Comparison of ENCODE assay signal across 31 mouse cellular contexts in the genomic region with DNA sequence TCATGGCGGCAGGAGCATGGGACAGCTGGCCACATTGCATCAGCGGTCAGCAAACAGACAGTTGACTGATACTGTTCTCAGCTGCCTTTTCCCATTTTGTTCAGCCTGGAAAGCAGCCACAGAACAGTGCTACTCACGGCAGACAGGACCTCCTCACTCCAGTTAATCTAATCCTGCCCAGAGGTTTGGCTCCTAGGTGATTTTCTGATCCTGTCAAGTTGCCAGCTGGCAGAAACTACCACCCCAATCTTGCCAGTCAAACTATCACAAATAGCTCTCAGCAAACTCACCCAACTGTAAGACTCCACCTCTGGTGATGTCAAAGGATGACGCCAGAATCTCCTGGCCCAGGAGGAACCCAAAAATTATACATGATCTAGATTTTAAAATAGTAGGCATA.
A peak's percentile ranks its signal among the peaks of the same experiment; 100 is the strongest.
DNase-seq lines count a peak whose midpoint lies in the region; ATAC-seq and TF ChIP-seq lines count a peak whose summit lies in the region.
"Had no signal": no experiment of that assay in that cellular context is flagged by ENCODE, and none has a peak within 500 bp of the region (broad histone marks: within the 10 kb centered on the region; RNA-seq: fewer than 3 reads in every experiment).

No protein-coding gene starts in this region.

- no peak overlapping the region for H3K4me2 ChIP-seq in kidney, embryonic 15.5 days
- H3K4me2 ChIP-seq: embryonic facial prominence, embryonic 13.5 days; forebrain, embryonic 15.5 days; heart, embryonic 15.5 days; hindbrain, embryonic 12.5 days; intestine, embryonic 15.5 days; limb, embryonic 15.5 days; lung, embryonic 14.5 days; midbrain, embryonic 11.5 days had no signal

- TF ChIP-seq POLR2A in kidney, adult 2 months (IDR thresholded peaks at IDR 0.05; ENCODE audit: low read depth, low read length) = no peak
- no peak for TF ChIP-seq POLR2A in MEL (IDR thresholded peaks at IDR 0.05; ENCODE audit: control insufficient read depth in 1 of 2, insufficient read depth in 1 of 2, low read depth in 1 of 2, low read length in 2 of 2, poor library complexity in 1 of 2)

- H3K9me3 ChIP-seq in kidney, embryonic 15.5 days (replicated peaks) = no peaks in the 10 kb centered on the region
- no peaks in the 10 kb centered on the region for H3K9me3 ChIP-seq in MEL (replicated peaks; ENCODE audit: insufficient read depth, low read length)
- no peaks in the 10 kb centered on the region for H3K9me3 ChIP-seq in limb, embryonic 10.5 days (replicated peaks)
- H3K9me3 ChIP-seq: embryonic facial prominence, embryonic 13.5 days; forebrain, embryonic 10.5 days; forebrain, embryonic 15.5 days; heart, embryonic 15.5 days; hindbrain, embryonic 12.5 days; intestine, embryonic 15.5 days; limb, embryonic 15.5 days had no signal

- no peak overlapping the region for H3K4me3 ChIP-seq in kidney, adult 2 months (ENCODE audit: insufficient read depth, low read depth, low read length)
- no peak overlapping the region for H3K4me3 ChIP-seq in kidney, embryonic 15.5 days (replicated peaks)
- no peak overlapping the region for H3K4me3 ChIP-seq in MEL (ENCODE audit: control insufficient read depth in 1 of 2, insufficient read depth in 1 of 2, low read depth in 2 of 2, low read length in 2 of 2)
- no peak overlapping the region for H3K4me3 ChIP-seq in limb, embryonic 10.5 days
- H3K4me3 ChIP-seq: embryonic facial prominence, embryonic 13.5 days; forebrain, embryonic 10.5 days; forebrain, embryonic 15.5 days; heart, adult 2 months; heart, embryonic 15.5 days; hindbrain, embryonic 12.5 days; intestine, embryonic 15.5 days; limb, embryonic 15.5 days had no signal

- TF ChIP-seq RAD21 in MEL (IDR thresholded peaks at IDR 0.05; ENCODE audit: low read depth, low read length) = no peak

- H3K9ac ChIP-seq in kidney, embryonic 15.5 days = no peak overlapping the region
- no peak overlapping the region for H3K9ac ChIP-seq in MEL (ENCODE audit: control insufficient read depth, low read depth, low read length, poor library complexity, severe bottlenecking)
- H3K9ac ChIP-seq: embryonic facial prominence, embryonic 13.5 days; forebrain, embryonic 15.5 days; heart, embryonic 15.5 days; hindbrain, embryonic 12.5 days; intestine, embryonic 15.5 days; limb, embryonic 15.5 days; liver, embryonic 14.5 days; lung, embryonic 14.5 days had no signal

- DNase-seq in heart, postnatal 10 days = peak; percentile 19 to 21
- DNase-seq in heart, adult 9 months (ENCODE audit: low spot score in 2 of 2) = no peak
- peak; percentile 53 for DNase-seq in kidney, adult 2 months
- DNase-seq in MEL (ENCODE audit: low read depth, low spot score) = peak; percentile 23
- no peak for DNase-seq in limb, embryonic 10.5 days (ENCODE audit: low spot score)
- no peak for DNase-seq in gastrocnemius, postnatal 10 days
- DNase-seq: adrenal gland, adult 8-10 months; cerebellum, adult 8-10 months; cerebellum, postnatal 36 days; embryo, embryonic 11 days; gastrocnemius, postnatal 36 days; layer of hippocampus, postnatal 36 days; left cerebral cortex, postnatal 4 days; lung, embryonic 14.5 days; lung, postnatal 14 days; right cerebral cortex, postnatal 25 days; thymus, postnatal 14 days had no signal

- no peak for ATAC-seq in kidney, embryonic 15.5 days (replicated peaks; ENCODE audit: low FRiP score)
- ATAC-seq: CD4-positive, CD25-positive, alpha-beta regulatory T cell, adult 4 months; forebrain, embryonic 15.5 days; hindbrain, postnatal 0 days; intestine, embryonic 15.5 days; midbrain, embryonic 16.5 days had no signal

- intact Hi-C loops in heart, postnatal 10 days (cut with DNase I) = no loop called here

- TF ChIP-seq EP300 in MEL (IDR thresholded peaks at IDR 0.05; ENCODE audit: low read depth in 1 of 2, low read length in 2 of 2) = no peak

- H3K79me2 ChIP-seq in MEL (ENCODE audit: control insufficient read depth, insufficient read depth, low read length, poor library complexity) = no peaks in the 10 kb centered on the region

- no peaks in the 10 kb centered on the region for H3K27me3 ChIP-seq in kidney, adult 2 months (replicated peaks; ENCODE audit: control insufficient read depth, insufficient read depth, low read length)
- H3K27me3 ChIP-seq in kidney, embryonic 15.5 days = no peaks in the 10 kb centered on the region
- H3K27me3 ChIP-seq in MEL (ENCODE audit: control insufficient read depth in 1 of 2, insufficient read depth in 2 of 2, low read length in 2 of 2) = no peaks in the 10 kb centered on the region
- no peaks in the 10 kb centered on the region for H3K27me3 ChIP-seq in limb, embryonic 10.5 days (ENCODE audit: low read depth, poor library complexity, severe bottlenecking)
- H3K27me3 ChIP-seq: embryonic facial prominence, embryonic 13.5 days; forebrain, embryonic 15.5 days; heart, embryonic 15.5 days; intestine, embryonic 15.5 days; limb, embryonic 15.5 days had no signal

- no peaks in the 10 kb centered on the region for H3K36me3 ChIP-seq in kidney, adult 2 months (ENCODE audit: control insufficient read depth, insufficient read depth, low read length)
- H3K36me3 ChIP-seq in kidney, embryonic 15.5 days = no peaks in the 10 kb centered on the region
- peaks cover 0 to 10% of the 10 kb centered on the region in 2 experiments; a peak in 2 of 4 replicates for H3K36me3 ChIP-seq in MEL (ENCODE audit: control insufficient read depth in 1 of 2, insufficient read depth in 2 of 2, low read length in 2 of 2)
- H3K36me3 ChIP-seq in limb, embryonic 10.5 days = no peaks in the 10 kb centered on the region
- H3K36me3 ChIP-seq: embryonic facial prominence, embryonic 13.5 days; forebrain, embryonic 10.5 days; forebrain, embryonic 15.5 days; heart, embryonic 15.5 days; hindbrain, embryonic 12.5 days; intestine, embryonic 15.5 days; limb, embryonic 15.5 days had no signal

- whole genome bisulfite sequencing in kidney, adult 2 months = 71% methylated on average over 4 of the region's 4 CpGs
- WGBS in kidney, embryonic 15.5 days = 83% methylated on average over 4 of the region's 4 CpGs
- WGBS in limb, embryonic 10.5 days = 83% methylated on average over 4 of the region's 4 CpGs

- TF ChIP-seq CTCF in kidney, adult 2 months (conservative IDR thresholded peaks at IDR 0.05; ENCODE audit: insufficient read depth, insufficient read length, low read depth, low read length) = no peak
- no peak for TF ChIP-seq CTCF in MEL (IDR thresholded peaks at IDR 0.05 in 2 of 3, conservative IDR thresholded peaks at IDR 0.05 in 1 of 3; ENCODE audit: control insufficient read depth in 1 of 3, insufficient read depth in 1 of 3, low read depth in 2 of 3, low read length in 3 of 3, poor library complexity in 1 of 3, severe bottlenecking in 1 of 3)

- H3K27ac ChIP-seq in kidney, adult 2 months (ENCODE audit: insufficient read depth, low read depth, low read length) = no peak overlapping the region
- H3K27ac ChIP-seq in kidney, embryonic 15.5 days = no peak overlapping the region
- no peak overlapping the region for H3K27ac ChIP-seq in MEL (ENCODE audit: control insufficient read depth, low read depth, low read length)
- H3K27ac ChIP-seq in limb, embryonic 10.5 days = peak overlapping the region; percentile 78; the same call in 1 of the 2 replicates
- H3K27ac ChIP-seq: embryonic facial prominence, embryonic 13.5 days; forebrain, embryonic 10.5 days; forebrain, embryonic 15.5 days; heart, adult 2 months; heart, embryonic 15.5 days; hindbrain, embryonic 12.5 days; hindbrain, postnatal 0 days; intestine, embryonic 15.5 days; limb, embryonic 15.5 days; liver, embryonic 14.5 days had no signal

- H3K4me1 ChIP-seq in kidney, adult 2 months (ENCODE audit: control insufficient read depth, insufficient read depth, low read length) = no peaks in the 10 kb centered on the region
- peaks cover 4% of the 10 kb centered on the region; the same call in 1 of the 2 replicates for H3K4me1 ChIP-seq in kidney, embryonic 15.5 days
- H3K4me1 ChIP-seq in MEL (ENCODE audit: control insufficient read depth in 1 of 2, insufficient read depth in 2 of 2, low read length in 2 of 2) = no peaks in the 10 kb centered on the region
- peaks cover 30% of the 10 kb centered on the region for H3K4me1 ChIP-seq in limb, embryonic 10.5 days
- H3K4me1 ChIP-seq: embryonic facial prominence, embryonic 13.5 days; heart, embryonic 15.5 days; intestine, embryonic 15.5 days had no signal

TF ChIP-seq in MEL, 35 proteins besides CTCF, POLR2A, EP300 and RAD21:
- no peak for TF ChIP-seq JUND (IDR thresholded peaks at IDR 0.05; ENCODE audit: low read depth, low read length)
- no peak for TF ChIP-seq E2F4 (IDR thresholded peaks at IDR 0.05; ENCODE audit: borderline replicate concordance, low read depth, low read length)
- TF ChIP-seq GABPA (IDR thresholded peaks at IDR 0.05; ENCODE audit: low read depth, low read length) = no peak
- TF ChIP-seq BHLHE40 (IDR thresholded peaks at IDR 0.05; ENCODE audit: borderline replicate concordance, low read depth, low read length) = no peak
- TF ChIP-seq MAX (IDR thresholded peaks at IDR 0.05; ENCODE audit: low read length) = no peak
- TF ChIP-seq USF1 (IDR thresholded peaks at IDR 0.05; ENCODE audit: low read depth, low read length) = no peak
- TF ChIP-seq MXI1 (IDR thresholded peaks at IDR 0.05; ENCODE audit: low read depth, low read length) = no peak
- TF ChIP-seq POLR2AphosphoS5 (IDR thresholded peaks at IDR 0.05; ENCODE audit: borderline replicate concordance, low read depth, low read length) = no peak
- TF ChIP-seq NELFE (IDR thresholded peaks at IDR 0.05; ENCODE audit: low read depth, low read length) = no peak
- TF ChIP-seq SIN3A (IDR thresholded peaks at IDR 0.05; ENCODE audit: low read length) = no peak
- no peak for TF ChIP-seq MYC (IDR thresholded peaks at IDR 0.05; ENCODE audit: low read depth, low read length)
- no peak for TF ChIP-seq MAFK (IDR thresholded peaks at IDR 0.05; ENCODE audit: borderline replicate concordance, low read depth, low read length)
- no peak for TF ChIP-seq MEF2A (IDR thresholded peaks at IDR 0.05; ENCODE audit: extremely low read depth, insufficient replicate concordance, low read depth, low read length, poor library complexity, severe bottlenecking)
- TF ChIP-seq MYB (IDR thresholded peaks at IDR 0.05; ENCODE audit: low read depth, low read length) = no peak
- TF ChIP-seq SMC3 (IDR thresholded peaks at IDR 0.05; ENCODE audit: low read depth, low read length) = no peak
- TF ChIP-seq POLR2AphosphoS2 (IDR thresholded peaks at IDR 0.05; ENCODE audit: low read length) = no peak
- TF ChIP-seq ELF1 (IDR thresholded peaks at IDR 0.05; ENCODE audit: low read depth, low read length) = no peak
- no peak for TF ChIP-seq ZNF384 (IDR thresholded peaks at IDR 0.05; ENCODE audit: low read depth, low read length)

Comparison
In these comparisons a context has a peak if more than half of its experiments do, and no peak if none do; other contexts are left out.
1. DNase-seq: peak in heart, postnatal 10 days (2 of 2), kidney, adult 2 months (single experiment) and MEL (single experiment); none in heart, adult 9 months (0 of 2), limb, embryonic 10.5 days (single experiment) and gastrocnemius, postnatal 10 days (single experiment).